Mouse (Mus musculus) hindbrain, embryonic 15.5 days (tissue): ENCODE measurements around the gene Atp1b2. TPM values are rescaled to one million over a fixed set of nuclear protein-coding genes. Genes with fewer than 3 reads are reported as not detected.

Source experiments
- ATAC-seq: fragments of 200-750 bp; cut with Nextera tagmentation; 2 replicates; pipeline ENCODE4 v1.8.0; 2017; ENCODE audit warnings: low read depth, moderate number of reproducible peaks, moderate TSS enrichment; ENCODE audit not compliant: low FRiP score
- H3K27ac ChIP-seq: fragments of 300-500 bp; sonication (generic); replicated peaks from 2 replicates; pipeline ENCODE4 v1.5.1; 2015; ENCODE audit warnings: mild to moderate bottlenecking, inconsistent platforms
- H3K27me3 ChIP-seq: fragments of 300-500 bp; sonication (generic); 2 replicates; pipeline ENCODE4 v1.6.1; 2015; ENCODE audit warnings: control low read depth, inconsistent platforms
- H3K36me3 ChIP-seq: fragments of 300-500 bp; sonication (generic); 2 replicates; pipeline ENCODE4 v1.6.1; 2015; ENCODE audit warnings: control low read depth, inconsistent platforms
- H3K4me1 ChIP-seq: fragments of 300-500 bp; sonication (generic); replicated peaks from 2 replicates; pipeline ENCODE4 v1.6.1; 2015; ENCODE audit warnings: control low read depth, inconsistent platforms
- H3K4me2 ChIP-seq: fragments of 300-500 bp; sonication (generic); 2 replicates; pipeline ENCODE4 v1.6.1; 2015; ENCODE audit warnings: moderate library complexity, mild to moderate bottlenecking, inconsistent platforms
- H3K4me3 ChIP-seq: fragments of 300-500 bp; sonication (generic); 2 replicates; pipeline ENCODE4 v1.5.1; 2015; ENCODE audit warnings: mild to moderate bottlenecking, inconsistent platforms
- H3K9ac ChIP-seq: fragments of 300-500 bp; sonication (generic); 2 replicates; pipeline ENCODE4 v1.6.1; 2015; ENCODE audit warnings: inconsistent platforms
- H3K9me3 ChIP-seq: fragments of 300-500 bp; sonication (generic); 2 replicates; pipeline ENCODE4 v1.6.1; 2016; ENCODE audit warnings: control low read depth, inconsistent platforms
- WGBS: fragments of 180-500 bp; shearing (Covaris S2); methylation state at CpG from one replicate; pipeline ENCODE4 v1.1.7; 2015; 5-methylcytosine and 5-hydroxymethylcytosine counted together
- polyA plus RNA-seq: library from polyadenylated mRNA; unstranded; fragments of >200 nt; fragmentation: Nextera tagmentation; extraction: Ambion mirVana; gene quantifications from 2 replicates; pipeline ENCODE4 v1.2.1, GENCODE M21; 2015

The Atp1b2 gene
- polyA plus RNA-seq, 1 experiment from 2014 or later: 89.4 TPM

GRCm38 (mm10) chr11:69576307-69576706, 29.4 kb downstream of the Atp1b2 start:
- Histone ChIP-seq H3K36me3 (0 out of 2 replicates have a peak, but pooled peaks cover 5% of the 10 kb centered on the region), H3K27ac (no peak overlapping the region), H3K9me3 (no peaks in the 10 kb centered on the region), H3K27me3 (no peaks in the 10 kb centered on the region), H3K9ac (no peak overlapping the region; the same call in 1 of the 2 replicates), H3K4me1 (peaks cover 36% of the 10 kb centered on the region), H3K4me3 (no peak overlapping the region), H3K4me2 (no peak overlapping the region)
- ATAC-seq: no peak
- 79% methylated on average over 5 of the region's 5 CpGs for WGBS

DNA sequence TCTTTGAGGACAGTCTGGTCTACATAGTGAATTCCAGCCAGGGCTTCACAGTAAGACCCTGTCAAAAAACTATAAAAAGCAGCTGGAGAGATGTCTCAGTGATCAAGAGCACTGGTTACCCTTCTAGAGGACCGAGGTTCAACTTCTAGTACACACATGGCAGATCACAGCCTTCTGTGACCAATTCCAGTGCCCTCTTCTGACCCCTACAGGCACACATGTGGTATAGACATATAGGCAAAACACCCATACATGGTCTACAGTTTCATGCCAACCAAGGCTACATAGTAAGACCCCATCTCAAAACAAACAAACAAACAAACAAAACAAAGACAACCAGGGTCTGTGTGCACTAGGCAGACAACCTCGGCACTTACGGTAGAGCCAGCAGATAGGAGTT, 30.5 kb downstream of the Atp1b2 start:
- H3K27me3 ChIP-seq: no peaks in the 10 kb centered on the region
- H3K9ac ChIP-seq: no peak overlapping the region
- peaks cover 36% of the 10 kb centered on the region for H3K4me1 ChIP-seq
- H3K4me3 ChIP-seq: no peak overlapping the region
- WGBS: 61% methylated on average over 3 of the region's 3 CpGs
- H3K27ac ChIP-seq: no peak overlapping the region
- no peak overlapping the region for H3K4me2 ChIP-seq
- no peak for ATAC-seq
- H3K36me3 ChIP-seq: 0 out of 2 replicates have a peak, but pooled peaks cover 8% of the 10 kb centered on the region
- no peaks in the 10 kb centered on the region for H3K9me3 ChIP-seq

GRCm38 (mm10) chr11:69565131-69565530, 40.6 kb downstream of the Atp1b2 start:
- Histone ChIP-seq H3K27me3 (no peaks in the 10 kb centered on the region), H3K27ac (no peak overlapping the region), H3K36me3 (peaks cover 11% of the 10 kb centered on the region), H3K9ac (no peak overlapping the region), H3K4me2 (no peak overlapping the region), H3K9me3 (no peaks in the 10 kb centered on the region), H3K4me3 (no peak overlapping the region), H3K4me1 (peaks cover 20% of the 10 kb centered on the region)
- 83% methylated on average over 8 of the region's 8 CpGs for WGBS
- no peak for ATAC-seq

DNA sequence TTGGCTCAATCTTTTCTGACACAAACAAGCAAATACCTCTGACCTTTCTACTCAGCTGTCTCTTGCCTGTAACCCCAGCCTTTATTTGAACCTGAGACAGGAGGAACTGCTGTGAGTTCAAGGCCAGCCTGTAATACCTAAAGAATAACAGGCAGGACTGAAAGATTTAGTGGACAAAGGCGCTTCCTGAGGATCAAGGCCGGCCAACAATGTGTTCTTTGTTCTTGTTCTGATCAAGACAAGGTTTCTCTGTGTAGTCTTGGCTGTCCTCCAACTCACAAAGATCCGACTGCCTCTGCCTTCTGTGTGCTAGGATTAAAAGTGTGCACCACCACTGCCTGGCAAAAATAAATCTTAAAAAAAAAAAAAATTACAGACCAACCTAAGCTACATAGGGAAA, 41.4 kb downstream of the Atp1b2 start:
- Histone ChIP-seq H3K36me3 (peaks cover 7% of the 10 kb centered on the region), H3K9ac (no peak overlapping the region), H3K27me3 (no peaks in the 10 kb centered on the region), H3K9me3 (no peaks in the 10 kb centered on the region), H3K27ac (no peak overlapping the region), H3K4me1 (peaks cover 22% of the 10 kb centered on the region), H3K4me2 (no peak overlapping the region), H3K4me3 (no peak overlapping the region)
- no peak for ATAC-seq
- 42% methylated on average over 3 of the region's 3 CpGs for WGBS

DNA sequence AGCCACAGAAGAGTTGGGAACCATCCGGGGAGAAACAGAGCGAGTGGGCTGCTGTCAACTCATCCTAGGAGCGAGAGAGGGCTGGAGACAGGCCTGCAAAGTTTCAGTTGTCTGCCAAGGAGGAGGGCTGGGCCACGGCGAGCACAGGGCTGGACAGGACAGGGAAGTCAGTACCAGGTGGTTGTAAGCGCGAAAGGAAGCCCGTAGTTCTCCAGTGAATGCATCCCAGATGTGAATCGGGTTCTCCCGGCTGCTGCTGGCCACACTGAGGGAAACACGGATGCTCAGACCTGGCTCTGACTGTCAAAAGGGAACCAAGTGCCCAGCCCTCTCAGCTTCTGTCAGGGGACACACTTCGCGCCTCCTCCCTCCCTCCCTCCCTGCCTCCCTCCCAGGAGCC, 42.4 kb downstream of the Atp1b2 start:
- Histone ChIP-seq H3K27ac (no peak overlapping the region), H3K27me3 (no peaks in the 10 kb centered on the region), H3K9ac (no peak overlapping the region), H3K4me2 (no peak overlapping the region), H3K4me1 (peaks cover 32% of the 10 kb centered on the region), H3K4me3 (no peak overlapping the region), H3K36me3 (peaks cover 7% of the 10 kb centered on the region), H3K9me3 (no peaks in the 10 kb centered on the region)
- no peak for ATAC-seq
- 91% methylated on average over 13 of the region's 13 CpGs for WGBS

- peak overlapping the region; percentile 85 for H3K27ac ChIP-seq
- peak overlapping the region; percentile 87 for H3K4me3 ChIP-seq
- peak; percentile 57 for ATAC-seq
- H3K36me3 ChIP-seq: peaks cover 6% of the 10 kb centered on the region
- peak overlapping the region; percentile 88; the same call in 1 of the 2 replicates for H3K9ac ChIP-seq
- H3K9me3 ChIP-seq: no peaks in the 10 kb centered on the region
- H3K4me2 ChIP-seq: peak overlapping the region; percentile 85
- H3K27me3 ChIP-seq: no peaks in the 10 kb centered on the region
- WGBS: 15% methylated on average over 16 of the region's 16 CpGs
- peaks cover 54% of the 10 kb centered on the region for H3K4me1 ChIP-seq
Measured at GRCm38 (mm10) chr11:69560896-69561854, 44.6 kb downstream of the Atp1b2 start.

GRCm38 (mm10) chr11:69559851-69560765, 45.6 kb downstream of the Atp1b2 start, which contains the start of gene Efnb3:
Efnb3 (minus strand) TSS chr11:69560205.
- H3K9ac ChIP-seq: peak within 1 kb of the TSS; percentile 88
- no peaks in the 10 kb centered on the region for H3K9me3 ChIP-seq
- H3K36me3 ChIP-seq: no peaks in the 10 kb centered on the region; the same call in none of the 2 replicates
- no peaks in the 10 kb centered on the region for H3K27me3 ChIP-seq
- H3K27ac ChIP-seq: peak within 1 kb of the TSS; percentile 85
- peaks cover 63% of the 10 kb centered on the region for H3K4me1 ChIP-seq
- ATAC-seq: peak; percentile 52
- H3K4me3 ChIP-seq: peak within 1 kb of the TSS; percentile 87
- under 1% methylated on average over 57 of the region's 59 CpGs for WGBS
- peak within 1 kb of the TSS; percentile 85 for H3K4me2 ChIP-seq

GRCm38 (mm10) chr11:69559183-69559582, 46.6 kb downstream of the Atp1b2 start:
- no peak for ATAC-seq
- H3K4me3 ChIP-seq: peak overlapping the region; percentile 87

GRCm38 (mm10) chr11:69558756-69559155, 47.0 kb downstream of the Atp1b2 start:
- peak overlapping the region; percentile 85; the same call in 1 of the 2 replicates for H3K27ac ChIP-seq
- 4% methylated on average over 6 of the region's 6 CpGs for WGBS

More at GRCm38 (mm10) chr11:69559183-69559582, 46.6 kb downstream of the Atp1b2 start:
- Histone ChIP-seq H3K27ac (peak overlapping the region; percentile 85), H3K27me3 (no peaks in the 10 kb centered on the region), H3K4me1 (peaks cover 72% of the 10 kb centered on the region), H3K9ac (peak overlapping the region; percentile 88), H3K4me2 (peak overlapping the region; percentile 85), H3K36me3 (no peaks in the 10 kb centered on the region; the same call in 1 of the 2 replicates), H3K9me3 (no peaks in the 10 kb centered on the region)
- WGBS: 7% methylated on average over 5 of the region's 5 CpGs

DNA sequence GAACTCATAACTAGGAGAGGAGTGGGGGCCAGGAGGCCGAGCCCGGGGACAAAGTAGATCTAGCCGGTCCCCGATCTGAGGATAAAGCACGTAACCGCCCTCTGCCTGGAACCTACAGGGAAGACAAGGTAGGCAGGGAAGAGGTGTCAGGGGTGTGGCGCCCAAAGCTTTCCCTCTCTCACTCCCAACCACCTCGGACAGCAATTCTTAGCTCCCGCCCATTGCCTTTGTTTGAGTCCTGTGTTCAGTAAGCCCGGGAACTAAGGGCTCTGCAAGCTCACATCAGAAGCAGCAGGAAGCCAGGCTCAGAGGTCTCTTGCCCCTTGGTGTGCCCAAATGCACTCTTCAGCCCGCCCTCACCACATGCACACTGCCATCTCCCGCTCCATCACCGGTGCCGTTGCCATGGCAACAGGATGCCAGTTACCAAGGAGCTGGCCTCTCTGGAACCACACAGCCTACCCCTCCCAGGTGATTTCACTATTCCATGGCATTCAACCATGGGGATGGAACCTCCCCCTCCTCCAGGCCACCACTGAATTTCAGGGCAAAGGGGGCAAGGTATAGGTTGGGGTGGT, 48.3 kb downstream of the Atp1b2 start:
- peak overlapping the region; percentile 85 for H3K4me2 ChIP-seq
- ATAC-seq: 0 out of 2 replicates have a peak, but pooled peaks have one; percentile 14
- no peaks in the 10 kb centered on the region; the same call in 1 of the 2 replicates for H3K36me3 ChIP-seq
- H3K27ac ChIP-seq: peak overlapping the region; percentile 85
- peak overlapping the region; percentile 88 for H3K9ac ChIP-seq
- H3K4me1 ChIP-seq: peaks cover 89% of the 10 kb centered on the region
- no peaks in the 10 kb centered on the region for H3K27me3 ChIP-seq
- WGBS: 11% methylated on average over 14 of the region's 14 CpGs
- H3K4me3 ChIP-seq: peak overlapping the region; percentile 87
- no peaks in the 10 kb centered on the region for H3K9me3 ChIP-seq

More at GRCm38 (mm10) chr11:69558756-69559155, 47.0 kb downstream of the Atp1b2 start:
- no peak for ATAC-seq
- Histone ChIP-seq H3K4me1 (peaks cover 76% of the 10 kb centered on the region), H3K27me3 (no peaks in the 10 kb centered on the region), H3K4me3 (peak overlapping the region; percentile 87), H3K9ac (peak overlapping the region; percentile 88), H3K4me2 (peak overlapping the region; percentile 85), H3K36me3 (no peaks in the 10 kb centered on the region; the same call in 1 of the 2 replicates), H3K9me3 (no peaks in the 10 kb centered on the region)

GRCm38 (mm10) chr11:69554539-69555140, 51.1 kb downstream of the Atp1b2 start:
- H3K4me2 ChIP-seq: no peak overlapping the region
- 81% methylated on average over 5 of the region's 5 CpGs for WGBS
- no peaks in the 10 kb centered on the region for H3K9me3 ChIP-seq
- H3K4me1 ChIP-seq: peaks cover 75% of the 10 kb centered on the region
- peak overlapping the region; percentile 41 for H3K27ac ChIP-seq
- no peak for ATAC-seq
- H3K27me3 ChIP-seq: no peaks in the 10 kb centered on the region
- H3K4me3 ChIP-seq: no peak overlapping the region
- H3K36me3 ChIP-seq: no peaks in the 10 kb centered on the region
- H3K9ac ChIP-seq: no peak overlapping the region
